Mouse (Mus musculus): Measurements from ENCODE around the gene Rora.

Rora gene

GRCm38 (mm10) chr9:69141859-69142258 is 488.3 kb downstream of the Rora start:
- DNase-seq (ENCODE audit: low read depth), result no peak

- DNase-seq (ENCODE audit: low read depth), result peak; percentile 34
Observed at GRCm38 (mm10) chr9:69146937-69147336, 493.4 kb downstream of the Rora start.

GRCm38 (mm10) chr9:69150224-69150623 is 496.6 kb downstream of the Rora start:
- DNase-seq (ENCODE audit: low read depth), result no peak

GRCm38 (mm10) chr9:69154684-69155083 is 501.1 kb downstream of the Rora start:
- no peak for DNase-seq (ENCODE audit: low read depth)

- DNase-seq (ENCODE audit: low read depth), result no peak
Observed at GRCm38 (mm10) chr9:69155836-69156595, 502.4 kb downstream of the Rora start.

GRCm38 (mm10) chr9:69160818-69161217 is 507.2 kb downstream of the Rora start:
- no peak for DNase-seq (ENCODE audit: low read depth)

GRCm38 (mm10) chr9:69164653-69165052 is 511.1 kb downstream of the Rora start:
- DNase-seq (ENCODE audit: low read depth), result no peak

GRCm38 (mm10) chr9:69165096-69165836 is 511.7 kb downstream of the Rora start:
- DNase-seq (ENCODE audit: low read depth), result peak; percentile 17

- DNase-seq (ENCODE audit: low read depth), result no peak
Observed at GRCm38 (mm10) chr9:69174061-69174460, 520.5 kb downstream of the Rora start.

GRCm38 (mm10) chr9:69174527-69175116 is 521.0 kb downstream of the Rora start:
- no peak for DNase-seq (ENCODE audit: low read depth)

GRCm38 (mm10) chr9:69176988-69177387 is 523.4 kb downstream of the Rora start:
- no peak for DNase-seq (ENCODE audit: low read depth)

- DNase-seq (ENCODE audit: low read depth), result no peak
Observed at GRCm38 (mm10) chr9:69179224-69179623, 525.6 kb downstream of the Rora start.

- no peak for DNase-seq (ENCODE audit: low read depth)
Observed at GRCm38 (mm10) chr9:69180961-69181360, 527.4 kb downstream of the Rora start.

- no peak for DNase-seq (ENCODE audit: low read depth)
Observed at GRCm38 (mm10) chr9:69181411-69181810, 527.8 kb downstream of the Rora start.

- no peak for DNase-seq (ENCODE audit: low read depth)
Observed at GRCm38 (mm10) chr9:69183888-69184287, 530.3 kb downstream of the Rora start.

GRCm38 (mm10) chr9:69190726-69191125 is 537.1 kb downstream of the Rora start:
- DNase-seq (ENCODE audit: low read depth), result no peak

- no peak for DNase-seq (ENCODE audit: low read depth)
Observed at GRCm38 (mm10) chr9:69192446-69192845, 538.9 kb downstream of the Rora start.

- DNase-seq (ENCODE audit: low read depth), result no peak
Observed at GRCm38 (mm10) chr9:69194638-69195605, 541.3 kb downstream of the Rora start.

GRCm38 (mm10) chr9:69213796-69214195 is 560.2 kb downstream of the Rora start:
- DNase-seq (ENCODE audit: low read depth), result no peak

GRCm38 (mm10) chr9:69224841-69225240 is 571.3 kb downstream of the Rora start:
- no peak for DNase-seq (ENCODE audit: low read depth)

GRCm38 (mm10) chr9:69226424-69226823 is 572.8 kb downstream of the Rora start:
- DNase-seq (ENCODE audit: low read depth), result no peak

GRCm38 (mm10) chr9:69227806-69228205 is 574.2 kb downstream of the Rora start:
- no peak for DNase-seq (ENCODE audit: low read depth)

All from 416B (cell line).